Mouse (Mus musculus) brain, embryonic 14.5 days (tissue): ENCODE measurements around the gene Tgfbr3.

Source experiments
- CTCF ChIP-seq: fragments of 200-500 bp; IDR thresholded peaks from 2 replicates; pipeline ENCODE4 v1.5.1; 2012; ENCODE audit warnings: inconsistent platforms, mild to moderate bottlenecking, moderate library complexity, borderline replicate concordance; ENCODE audit not compliant: insufficient read depth, insufficient read length; ENCODE audit errors: extremely low read depth
- POLR2A ChIP-seq: fragments of 200-500 bp; IDR thresholded peaks from 2 replicates; pipeline ENCODE4 v1.6.1; 2012; ENCODE audit warnings: mild to moderate bottlenecking, inconsistent platforms, borderline replicate concordance; ENCODE audit not compliant: poor library complexity, insufficient read depth, insufficient read length, severe bottlenecking; ENCODE audit errors: extremely low read depth

- TF ChIP-seq CTCF (no peak), POLR2A (no peak)
Measured at GRCm38 (mm10) chr5:107233366-107234354, 55.8 kb downstream of the Tgfbr3 start.
